Mouse (Mus musculus) ovary, postnatal 36 days (tissue): Measurements from ENCODE around the gene Gm5662.
"Not testable (repeated sequence)": the region's sequence is repeated elsewhere in the genome, so short reads cannot be mapped to it uniquely, and the experiment has no call there.

Source experiments
- DNase-seq: peaks from one replicate; pipeline ENCODE4 v3.0.0; 2022; ENCODE audit warnings: low spot score, mixed read lengths

Gm5662 gene

GRCm38 (mm10) chr12:88274400-88274799, at the start of gene Gm5662:
Gm5662 (minus strand) TSS chr12:88274500.
- DNase-seq = not testable (repeated sequence)

GRCm38 (mm10) chr12:88323926-88324325, 49.6 kb upstream of the Gm5662 start, which contains the start of gene Gm5039:
Gm5039 (minus strand) TSS chr12:88324026.
- DNase-seq = not testable (repeated sequence)

- DNase-seq = no peak
Observed at GRCm38 (mm10) chr12:88314556-88314955, 40.3 kb upstream of the Gm5662 start.

GRCm38 (mm10) chr12:88297171-88297570, 22.9 kb upstream of the Gm5662 start:
- not testable (repeated sequence) for DNase-seq

DNA sequence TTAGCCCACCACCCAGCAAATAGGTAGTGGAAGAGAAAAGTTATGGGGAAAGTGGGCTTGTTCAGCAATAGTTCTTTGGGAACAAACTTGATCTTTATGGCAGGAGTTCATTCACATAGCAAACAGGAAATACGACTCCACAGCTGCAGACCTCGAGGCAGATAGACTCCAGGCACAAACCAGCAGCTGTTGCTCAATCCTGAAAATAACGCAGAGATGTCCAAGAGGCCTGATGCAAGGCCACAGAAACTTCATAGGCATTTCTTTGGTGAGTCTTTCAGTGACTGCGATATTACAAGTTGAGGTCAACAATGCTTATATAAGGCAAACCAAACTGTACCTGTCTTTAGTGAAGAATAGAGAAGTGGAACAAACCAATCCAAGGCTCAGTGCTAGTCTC, 18.8 kb upstream of the Gm5662 start:
- DNase-seq = not testable (repeated sequence)

GRCm38 (mm10) chr12:88285224-88285623, 10.9 kb upstream of the Gm5662 start:
- DNase-seq = not testable (repeated sequence)

DNA sequence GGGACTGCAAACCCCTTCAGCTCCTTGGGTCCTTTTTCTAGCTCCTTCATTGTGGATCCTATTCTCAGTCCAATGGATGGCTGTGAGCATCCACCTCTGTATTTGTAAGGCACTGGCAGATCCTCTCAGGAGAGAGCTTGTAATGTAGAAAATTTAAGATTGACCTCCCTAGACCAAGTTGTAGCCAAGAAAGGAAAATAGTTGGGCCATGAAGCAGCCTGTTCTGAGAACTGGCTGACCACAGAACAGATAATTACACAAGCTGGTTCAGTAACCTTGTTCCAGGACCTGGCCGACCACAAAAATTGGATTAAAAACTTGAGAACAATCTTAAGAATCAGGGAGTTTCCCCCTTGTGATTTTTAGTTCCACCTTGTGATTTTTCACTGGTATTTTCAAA, 17.1 kb downstream of the Gm5662 start:
- DNase-seq = no peak

DNA sequence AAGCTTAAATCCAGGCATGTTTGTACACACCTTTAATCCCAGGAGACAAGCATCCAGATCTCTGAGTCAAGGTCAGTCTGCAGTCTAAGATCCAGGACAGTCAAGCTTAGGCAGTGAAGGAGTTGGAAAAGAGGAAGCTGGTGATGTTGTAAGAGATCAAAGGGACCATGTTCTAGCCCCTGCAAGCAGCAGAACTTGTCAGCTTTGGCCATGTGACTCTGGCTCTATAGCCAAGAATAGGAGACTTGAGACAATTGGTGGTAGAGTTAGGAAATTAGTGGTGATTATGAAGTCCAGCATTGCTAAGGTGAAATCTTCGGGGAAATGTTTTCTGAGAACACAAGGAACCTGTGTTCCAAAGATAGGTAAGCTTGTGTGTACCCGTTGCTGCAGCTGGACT, 18.4 kb downstream of the Gm5662 start:
- not testable (repeated sequence) for DNase-seq

- not testable (repeated sequence) for DNase-seq
Observed at GRCm38 (mm10) chr12:88250000-88250399, 24.3 kb downstream of the Gm5662 start, which contains the start of gene Gm8332. Gm8332 (minus strand) TSS chr12:88250100.

GRCm38 (mm10) chr12:88245786-88246185, 28.5 kb downstream of the Gm5662 start:
- not testable (repeated sequence) for DNase-seq

GRCm38 (mm10) chr12:88242940-88243339, 31.4 kb downstream of the Gm5662 start:
- DNase-seq = not testable (repeated sequence)
